Mouse (Mus musculus) MEL (cell line): ENCODE results near the gene Adnp.
A peak's percentile ranks its signal among the peaks of the same experiment; 100 is the strongest.

ENCODE experiments used
- BHLHE40 ChIP-seq: IDR thresholded peaks from 2 replicates; pipeline ENCODE4 v1.6.1; 2012; ENCODE audit warnings: low read depth, mild to moderate bottlenecking, inconsistent platforms, low read length, improper control_type of control experiment, borderline replicate concordance
- CTCF ChIP-seq, 3 experiments: IDR thresholded peaks in 2 of 3; conservative IDR thresholded peaks in 1 of 3; 2 replicates each; pipeline ENCODE4 v1.5.1; 2011 to 2012; ENCODE audit warnings: low read length in 3 of 3, low read depth in 2 of 3, mild to moderate bottlenecking in 2 of 3, improper control_type of control experiment in 1 of 3, inconsistent platforms in 1 of 3, mixed read lengths in 1 of 3, moderate library complexity in 1 of 3; ENCODE audit not compliant: control insufficient read depth in 1 of 3, insufficient read depth in 1 of 3, poor library complexity in 1 of 3, severe bottlenecking in 1 of 3
- GABPA ChIP-seq: IDR thresholded peaks from 2 replicates; pipeline ENCODE4 v1.6.1; 2012; ENCODE audit warnings: low read depth, mild to moderate bottlenecking, inconsistent platforms, low read length, improper control_type of control experiment, moderate library complexity
- GATA1 ChIP-seq: IDR thresholded peaks from 2 replicates; pipeline ENCODE4 v1.6.1; 2011; ENCODE audit warnings: low read depth, low read length, improper control_type of control experiment
- MAFK ChIP-seq: IDR thresholded peaks from 2 replicates; pipeline ENCODE4 v1.6.1; 2011; ENCODE audit warnings: low read depth, mild to moderate bottlenecking, low read length, improper control_type of control experiment, borderline replicate concordance
- MAX ChIP-seq: IDR thresholded peaks from 2 replicates; pipeline ENCODE4 v1.6.1; 2011; ENCODE audit warnings: low read length, improper control_type of control experiment
- POLR2A ChIP-seq, 2 experiments: IDR thresholded peaks; 2 replicates each; pipeline ENCODE4 v1.6.1; 2011 to 2012; ENCODE audit warnings: low read length in 2 of 2, mild to moderate bottlenecking in 2 of 2, control low read depth in 1 of 2, improper control_type of control experiment in 1 of 2, low read depth in 1 of 2, moderate library complexity in 1 of 2; ENCODE audit not compliant: control insufficient read depth in 1 of 2, insufficient read depth in 1 of 2, poor library complexity in 1 of 2
- RCOR1 ChIP-seq: IDR thresholded peaks from 2 replicates; pipeline ENCODE4 v1.6.1; 2012; ENCODE audit warnings: low read depth, mild to moderate bottlenecking, inconsistent platforms, low read length, improper control_type of control experiment
- TAL1 ChIP-seq: IDR thresholded peaks from 2 replicates; pipeline ENCODE4 v1.6.1; 2012; ENCODE audit warnings: mild to moderate bottlenecking, inconsistent platforms, low read length, moderate library complexity, mixed read lengths
- TCF12 ChIP-seq: IDR thresholded peaks from 2 replicates; pipeline ENCODE4 v1.6.1; 2014; ENCODE audit warnings: low read depth, mild to moderate bottlenecking, inconsistent platforms, low read length, improper control_type of control experiment, moderate library complexity
- USF1 ChIP-seq: IDR thresholded peaks from 2 replicates; pipeline ENCODE4 v1.6.1; 2014; ENCODE audit warnings: low read depth, mild to moderate bottlenecking, inconsistent platforms, low read length, improper control_type of control experiment, moderate library complexity
- USF2 ChIP-seq, 2 experiments: IDR thresholded peaks; 2 replicates each; pipeline ENCODE4 v1.6.1; 2011 to 2012; ENCODE audit warnings: improper control_type of control experiment in 2 of 2, low read length in 2 of 2, borderline replicate concordance in 1 of 2, inconsistent platforms in 1 of 2, low read depth in 1 of 2, mild to moderate bottlenecking in 1 of 2; ENCODE audit not compliant: insufficient read depth in 1 of 2
- ZKSCAN1 ChIP-seq: IDR thresholded peaks from 2 replicates; pipeline ENCODE4 v1.6.1; 2012; ENCODE audit warnings: low read depth, mild to moderate bottlenecking, inconsistent platforms, low read length, improper control_type of control experiment, moderate library complexity

DNA sequence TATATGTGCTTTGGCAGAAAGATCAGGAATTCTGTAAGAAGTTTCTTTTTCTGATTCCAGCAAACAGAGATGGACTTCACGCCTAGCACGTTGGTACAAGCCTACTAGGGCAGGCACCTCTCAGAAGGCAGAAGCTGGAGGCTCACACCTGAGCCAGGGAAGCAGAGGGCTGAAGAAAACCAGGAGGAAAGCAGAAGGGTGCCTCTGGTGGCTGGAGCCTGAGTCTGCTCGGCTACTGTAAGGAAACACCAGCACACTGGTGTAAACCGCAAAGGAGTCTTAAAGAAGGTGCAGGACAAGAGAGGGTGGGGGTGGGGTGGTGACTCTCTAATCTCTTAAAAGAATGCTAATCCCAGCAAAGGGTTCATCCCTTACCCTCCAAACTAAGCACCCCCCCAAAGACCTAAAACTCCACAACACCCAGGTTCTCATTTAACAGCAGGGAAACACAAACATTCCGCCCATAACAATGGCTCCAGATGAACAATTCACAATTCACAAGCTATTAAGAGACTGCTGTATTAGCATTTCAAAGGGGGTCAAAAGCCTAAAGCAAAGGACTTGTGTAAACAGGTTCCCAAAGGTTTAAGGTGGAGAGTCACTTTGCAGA, 7.0 kb upstream of the Adnp start:
- TF ChIP-seq GATA1 (no peak), CTCF (IDR thresholded peaks at IDR 0.05 in 2 of 3, conservative IDR thresholded peaks at IDR 0.05 in 1 of 3; ENCODE audit: control insufficient read depth in 1 of 3, insufficient read depth in 1 of 3, low read depth in 2 of 3, low read length in 3 of 3, poor library complexity in 1 of 3, severe bottlenecking in 1 of 3) (peak in 2 of 3 experiments; percentile 7 to 11; a peak in 1 of 6 replicates), BHLHE40 (no peak), ZKSCAN1 (no peak), MAFK (no peak), MAX (no peak), GABPA (no peak), TAL1 (no peak), POLR2A (IDR thresholded peaks at IDR 0.05; ENCODE audit: control insufficient read depth in 1 of 2, insufficient read depth in 1 of 2, low read depth in 1 of 2, low read length in 2 of 2, poor library complexity in 1 of 2) (no peak), USF2 (IDR thresholded peaks at IDR 0.05; ENCODE audit: borderline replicate concordance in 1 of 2, insufficient read depth in 1 of 2, low read depth in 1 of 2, low read length in 2 of 2) (no peak), RCOR1 (no peak), USF1 (no peak), TCF12 (no peak)
